Mouse (Mus musculus) neural tube, embryonic 12.5 days (tissue): ENCODE measurements around the gene Elfn1. TPM values are rescaled to one million over a fixed set of nuclear protein-coding genes. Genes with fewer than 3 reads are reported as not detected.
"Not testable (repeated sequence)": the region's sequence is repeated elsewhere in the genome, so short reads cannot be mapped to it uniquely, and the experiment has no call there.

Experiments
- ATAC-seq: fragments of 200-750 bp; cut with Nextera tagmentation; 2 replicates; pipeline ENCODE4 v1.8.0; 2017; ENCODE audit warnings: low read depth, mild to moderate bottlenecking, moderate TSS enrichment, moderate library complexity; ENCODE audit not compliant: low FRiP score
- H3K27ac ChIP-seq: fragments of 300-500 bp; sonication (generic); 2 replicates; pipeline ENCODE4 v1.5.1; 2016
- H3K27me3 ChIP-seq: fragments of 300-500 bp; sonication (generic); replicated peaks from 2 replicates; pipeline ENCODE4 v1.6.1; 2016; ENCODE audit warnings: mild to moderate bottlenecking
- H3K36me3 ChIP-seq: fragments of 300-500 bp; sonication (generic); 2 replicates; pipeline ENCODE4 v1.6.1; 2016; ENCODE audit warnings: mild to moderate bottlenecking
- H3K4me1 ChIP-seq: fragments of 300-500 bp; sonication (generic); 2 replicates; pipeline ENCODE4 v1.6.1; 2016
- H3K4me2 ChIP-seq: fragments of 300-500 bp; sonication (generic); replicated peaks from 2 replicates; pipeline ENCODE4 v1.6.1; 2016; ENCODE audit warnings: mild to moderate bottlenecking
- H3K4me3 ChIP-seq: fragments of 300-500 bp; sonication (generic); 2 replicates; pipeline ENCODE4 v1.5.1; 2016
- H3K9ac ChIP-seq: fragments of 300-500 bp; sonication (generic); 2 replicates; pipeline ENCODE4 v1.6.1; 2016; ENCODE audit warnings: mild to moderate bottlenecking
- H3K9me3 ChIP-seq: fragments of 300-500 bp; sonication (generic); 2 replicates; pipeline ENCODE4 v1.6.1; 2016; ENCODE audit warnings: mild to moderate bottlenecking
- WGBS: fragments of 180-500 bp; shearing (Covaris S2); methylation state at CpG from one replicate; pipeline ENCODE4 v1.1.7; 2016; 5-methylcytosine and 5-hydroxymethylcytosine counted together
- polyA plus RNA-seq: library from polyadenylated mRNA; unstranded; fragments of >200 nt; fragmentation: Nextera tagmentation; extraction: Ambion mirVana; gene quantifications from 2 replicates; pipeline ENCODE4 v1.2.1, GENCODE M21; 2016

The Elfn1 gene
- polyA plus RNA-seq, 1 experiment from 2014 or later, result 2.6 TPM

- Histone ChIP-seq H3K36me3 (no peaks in the 10 kb centered on the region), H3K4me2 (no peak overlapping the region), H3K27ac (no peak overlapping the region), H3K9ac (no peak overlapping the region), H3K9me3 (no peaks in the 10 kb centered on the region), H3K4me3 (no peak overlapping the region), H3K4me1 (peaks cover 10% of the 10 kb centered on the region; the same call in 1 of the 2 replicates), H3K27me3 (no peaks in the 10 kb centered on the region)
- 100% methylated on average over 1 of the region's 1 CpGs for WGBS
- ATAC-seq, result no peak
Measured at GRCm38 (mm10) chr5:139981976-139982375, 74.2 kb downstream of the Elfn1 start.

- no peak overlapping the region for H3K27ac ChIP-seq
- H3K4me3 ChIP-seq, result no peak overlapping the region
- no peak overlapping the region for H3K9ac ChIP-seq
- no peak for ATAC-seq
- H3K27me3 ChIP-seq, result no peaks in the 10 kb centered on the region
- 0 out of 2 replicates have a peak, but pooled peaks cover 10% of the 10 kb centered on the region for H3K9me3 ChIP-seq
- H3K4me2 ChIP-seq, result no peak overlapping the region
- no peaks in the 10 kb centered on the region for H3K36me3 ChIP-seq
- 45% methylated on average over 18 of the region's 18 CpGs for WGBS
- H3K4me1 ChIP-seq, result peaks cover 5% of the 10 kb centered on the region; the same call in 1 of the 2 replicates
Measured at GRCm38 (mm10) chr5:139985073-139985746, 77.5 kb downstream of the Elfn1 start.

GRCm38 (mm10) chr5:139991531-139991930, 83.8 kb downstream of the Elfn1 start:
- Histone ChIP-seq H3K27ac (no peak overlapping the region), H3K4me1 (no peaks in the 10 kb centered on the region), H3K27me3 (no peaks in the 10 kb centered on the region), H3K9me3 (peaks cover 24% of the 10 kb centered on the region), H3K4me3 (no peak overlapping the region), H3K9ac (no peak overlapping the region), H3K4me2 (no peak overlapping the region), H3K36me3 (no peaks in the 10 kb centered on the region)
- 94% methylated on average over 3 of the region's 3 CpGs for WGBS
- no peak for ATAC-seq

GRCm38 (mm10) chr5:139998321-139998720, 90.6 kb downstream of the Elfn1 start:
- H3K36me3 ChIP-seq, H3K27me3 ChIP-seq, H3K27ac ChIP-seq, H3K4me3 ChIP-seq, H3K9me3 ChIP-seq, H3K4me1 ChIP-seq, H3K9ac ChIP-seq, H3K4me2 ChIP-seq: not testable (repeated sequence)
- ATAC-seq, result peak; percentile 44; the same call in 1 of the 2 replicates
- 56% methylated on average over 12 of the region's 12 CpGs for WGBS

- Histone ChIP-seq H3K4me1 (0 out of 2 replicates have a peak, but pooled peaks cover 5% of the 10 kb centered on the region), H3K9me3 (no peaks in the 10 kb centered on the region), H3K27ac (no peak overlapping the region), H3K36me3 (no peaks in the 10 kb centered on the region), H3K9ac (no peak overlapping the region), H3K27me3 (no peaks in the 10 kb centered on the region), H3K4me2 (no peak overlapping the region), H3K4me3 (no peak overlapping the region)
- ATAC-seq, result no peak
- 30% methylated on average over 6 of the region's 6 CpGs for WGBS
Measured at GRCm38 (mm10) chr5:139998916-139999315, 91.2 kb downstream of the Elfn1 start.

GRCm38 (mm10) chr5:140002541-140002940, 94.8 kb downstream of the Elfn1 start:
- Histone ChIP-seq H3K27ac (no peak overlapping the region), H3K4me1 (0 out of 2 replicates have a peak, but pooled peaks cover 5% of the 10 kb centered on the region), H3K4me2 (no peak overlapping the region), H3K9me3 (no peaks in the 10 kb centered on the region), H3K9ac (no peak overlapping the region), H3K27me3 (no peaks in the 10 kb centered on the region), H3K36me3 (no peaks in the 10 kb centered on the region), H3K4me3 (no peak overlapping the region)
- 42% methylated on average over 3 of the region's 3 CpGs for WGBS
- ATAC-seq, result no peak

- WGBS, result 89% methylated on average over 8 of the region's 8 CpGs
- ATAC-seq, result no peak
- H3K4me2 ChIP-seq, result no peak overlapping the region
Measured at GRCm38 (mm10) chr5:140006861-140007260, 99.1 kb downstream of the Elfn1 start.

GRCm38 (mm10) chr5:140007656-140008522, 100.1 kb downstream of the Elfn1 start:
- H3K4me3 ChIP-seq, result no peak overlapping the region
- 0 out of 2 replicates have a peak, but pooled peaks cover 4% of the 10 kb centered on the region for H3K4me1 ChIP-seq
- no peak for ATAC-seq
- no peak overlapping the region for H3K4me2 ChIP-seq
- no peak overlapping the region for H3K27ac ChIP-seq
- WGBS, result 44% methylated on average over 9 of the region's 9 CpGs
- H3K9me3 ChIP-seq, result no peaks in the 10 kb centered on the region
- H3K27me3 ChIP-seq, result no peaks in the 10 kb centered on the region
- no peak overlapping the region for H3K9ac ChIP-seq
- peaks cover 5% of the 10 kb centered on the region; the same call in 1 of the 2 replicates for H3K36me3 ChIP-seq

More at GRCm38 (mm10) chr5:140006861-140007260, 99.1 kb downstream of the Elfn1 start:
- Histone ChIP-seq H3K9me3 (no peaks in the 10 kb centered on the region), H3K27me3 (no peaks in the 10 kb centered on the region), H3K36me3 (peaks cover 5% of the 10 kb centered on the region; the same call in 1 of the 2 replicates), H3K4me1 (0 out of 2 replicates have a peak, but pooled peaks cover 9% of the 10 kb centered on the region), H3K4me3 (no peak overlapping the region), H3K27ac (no peak overlapping the region), H3K9ac (no peak overlapping the region)

- no peak for ATAC-seq
- Histone ChIP-seq H3K4me3 (no peak overlapping the region), H3K9ac (no peak overlapping the region), H3K27me3 (no peaks in the 10 kb centered on the region), H3K36me3 (peaks cover 5% of the 10 kb centered on the region; the same call in 1 of the 2 replicates), H3K9me3 (no peaks in the 10 kb centered on the region), H3K4me1 (peaks cover 4% of the 10 kb centered on the region; the same call in 1 of the 2 replicates), H3K4me2 (no peak overlapping the region), H3K27ac (no peak overlapping the region)
- 80% methylated on average over 5 of the region's 5 CpGs for WGBS
Measured at GRCm38 (mm10) chr5:140008523-140008806, 100.7 kb downstream of the Elfn1 start.

GRCm38 (mm10) chr5:140009083-140009655, 101.4 kb downstream of the Elfn1 start:
- Histone ChIP-seq H3K9me3 (no peaks in the 10 kb centered on the region), H3K36me3 (peaks cover 5% of the 10 kb centered on the region; the same call in 1 of the 2 replicates), H3K9ac (no peak overlapping the region), H3K4me1 (peaks cover 4% of the 10 kb centered on the region; the same call in 1 of the 2 replicates), H3K27me3 (no peaks in the 10 kb centered on the region), H3K4me3 (no peak overlapping the region), H3K27ac (no peak overlapping the region), H3K4me2 (no peak overlapping the region)
- WGBS, result 88% methylated on average over 7 of the region's 7 CpGs
- no peak for ATAC-seq

- ATAC-seq, result no peak
- H3K27me3 ChIP-seq, result no peaks in the 10 kb centered on the region
- no peaks in the 10 kb centered on the region for H3K9me3 ChIP-seq
- H3K36me3 ChIP-seq, result peaks cover 5% of the 10 kb centered on the region; the same call in 1 of the 2 replicates
- H3K4me3 ChIP-seq, result no peak overlapping the region
- no peak overlapping the region for H3K9ac ChIP-seq
- H3K27ac ChIP-seq, result no peak overlapping the region
- no peak overlapping the region for H3K4me2 ChIP-seq
- H3K4me1 ChIP-seq, result peaks cover 4% of the 10 kb centered on the region; the same call in 1 of the 2 replicates
- WGBS, result 82% methylated on average over 3 of the region's 3 CpGs
Measured at GRCm38 (mm10) chr5:140010405-140010804, 102.7 kb downstream of the Elfn1 start.
